Mouse (Mus musculus): Measurements from ENCODE around the gene Amz1. TPM values are rescaled to one million over a fixed set of nuclear protein-coding genes. Genes with fewer than 3 reads are reported as not detected.

The Amz1 gene
- polyA plus RNA-seq, 1 experiment: 17.0 TPM

GRCm38 (mm10) chr5:140764921-140765613, 41.1 kb downstream of the Amz1 start:
- no peak for DNase-seq (ENCODE audit: extremely low spot score in 1 of 2, low spot score in 1 of 2)

DNA sequence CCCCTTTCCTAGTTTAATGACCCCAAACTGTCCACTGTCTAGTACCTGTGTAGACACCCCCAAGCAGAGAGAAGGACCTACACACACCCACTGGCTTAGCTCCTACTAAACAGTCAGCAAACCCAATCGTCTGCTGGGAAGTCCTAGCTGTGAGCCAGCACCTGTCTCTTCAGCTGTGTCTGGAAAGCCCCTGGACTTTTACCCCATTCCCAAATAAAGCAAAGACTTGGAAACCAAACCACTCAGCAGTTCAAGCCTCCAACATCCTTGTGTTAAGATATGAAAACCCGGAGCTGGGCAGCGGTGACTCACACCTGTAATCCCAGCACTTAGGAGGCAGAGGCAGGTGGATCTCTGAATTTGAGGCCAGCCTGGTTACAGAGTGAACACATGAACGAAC, 42.6 kb downstream of the Amz1 start:
- DNase-seq (ENCODE audit: extremely low spot score in 1 of 2, low spot score in 1 of 2): no peak

- DNase-seq (ENCODE audit: extremely low spot score in 1 of 2, low spot score in 1 of 2): peak; percentile 62 to 71
These were observed 43.8 kb downstream of the Amz1 start for GRCm38 (mm10) chr5:140767704-140768141.

DNA sequence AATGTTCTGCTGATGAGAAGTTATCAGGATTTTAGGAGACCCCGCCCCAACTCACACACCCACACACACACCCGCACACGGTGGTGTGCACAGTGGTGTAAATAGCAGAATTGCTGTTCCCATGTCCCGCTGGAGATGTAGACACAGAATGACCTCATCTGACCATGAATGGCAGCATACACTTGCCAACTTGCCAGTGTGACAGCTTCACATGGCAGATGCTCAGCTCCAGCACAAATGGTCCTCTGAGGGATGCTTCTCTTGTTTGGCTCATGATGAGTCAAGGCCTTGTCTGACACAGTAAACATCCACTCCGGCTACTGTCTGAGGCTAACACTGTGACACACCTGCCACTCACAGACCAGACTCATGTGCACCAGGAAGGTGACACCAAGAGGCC, 44.4 kb downstream of the Amz1 start:
- peak; percentile 53 to 66 for DNase-seq (ENCODE audit: extremely low spot score in 1 of 2, low spot score in 1 of 2)

DNA sequence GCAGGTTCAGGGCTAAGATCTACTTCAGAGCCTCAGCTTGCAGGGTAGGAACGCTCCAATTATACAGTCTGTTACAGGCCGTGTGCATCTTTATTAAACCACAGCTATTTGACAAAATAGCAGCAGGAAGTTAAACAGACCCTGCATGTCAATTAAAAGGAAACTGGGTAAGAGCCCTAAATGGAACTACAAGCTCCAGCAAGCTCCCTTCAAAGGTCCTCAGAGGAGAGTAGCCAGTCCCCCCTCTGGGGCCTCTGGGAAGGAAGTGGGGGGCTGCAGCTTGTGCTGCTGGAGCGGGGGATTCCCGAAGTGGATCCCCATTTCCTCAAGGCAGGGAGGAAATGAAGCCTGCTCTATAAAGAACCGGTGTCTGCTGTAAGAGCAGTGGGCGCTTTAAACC, 47.7 kb downstream of the Amz1 start:
- no peak for DNase-seq (ENCODE audit: extremely low spot score in 1 of 2, low spot score in 1 of 2)

GRCm38 (mm10) chr5:140772158-140772557, 48.2 kb downstream of the Amz1 start:
- DNase-seq (ENCODE audit: extremely low spot score in 1 of 2, low spot score in 1 of 2): no peak

- no peak for DNase-seq (ENCODE audit: extremely low spot score in 1 of 2, low spot score in 1 of 2)
These were observed 51.2 kb downstream of the Amz1 start for GRCm38 (mm10) chr5:140775111-140775510.

DNA sequence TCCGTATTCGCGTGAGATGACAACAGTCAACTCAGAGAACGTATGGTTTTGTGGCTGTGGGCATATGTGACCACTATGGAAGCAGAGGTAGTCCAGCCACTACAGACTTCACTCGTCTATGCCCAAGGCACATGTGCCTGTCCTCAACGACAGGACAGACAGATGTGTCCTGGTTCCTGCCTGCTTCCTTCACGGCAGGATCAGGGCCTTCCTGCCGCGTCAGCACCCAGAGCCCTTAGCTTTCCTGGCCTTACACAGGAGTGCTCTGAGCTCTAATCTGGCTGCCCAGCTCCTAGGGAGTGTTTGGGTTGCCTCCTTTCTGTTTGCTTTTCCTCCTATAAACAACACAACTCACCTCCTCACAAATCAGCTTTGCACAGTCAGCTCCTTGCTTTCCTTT, 53.0 kb downstream of the Amz1 start:
- no peak for DNase-seq (ENCODE audit: extremely low spot score in 1 of 2, low spot score in 1 of 2)

GRCm38 (mm10) chr5:140781122-140781521, 57.2 kb downstream of the Amz1 start:
- DNase-seq (ENCODE audit: extremely low spot score in 1 of 2, low spot score in 1 of 2): no peak

- DNase-seq (ENCODE audit: extremely low spot score in 1 of 2, low spot score in 1 of 2): no peak
These were observed 58.1 kb downstream of the Amz1 start for GRCm38 (mm10) chr5:140781886-140782572.

GRCm38 (mm10) chr5:140783577-140783976, 59.6 kb downstream of the Amz1 start:
- DNase-seq (ENCODE audit: extremely low spot score in 1 of 2, low spot score in 1 of 2): no peak

- DNase-seq (ENCODE audit: extremely low spot score in 1 of 2, low spot score in 1 of 2): no peak
These were observed 60.4 kb downstream of the Amz1 start for GRCm38 (mm10) chr5:140784288-140784687.

- DNase-seq (ENCODE audit: extremely low spot score in 1 of 2, low spot score in 1 of 2): no peak
These were observed 61.4 kb downstream of the Amz1 start for GRCm38 (mm10) chr5:140785240-140785872.

GRCm38 (mm10) chr5:140789561-140789960, 65.6 kb downstream of the Amz1 start:
- DNase-seq (ENCODE audit: extremely low spot score in 1 of 2, low spot score in 1 of 2): no peak

GRCm38 (mm10) chr5:140790392-140790791, 66.5 kb downstream of the Amz1 start:
- DNase-seq (ENCODE audit: extremely low spot score in 1 of 2, low spot score in 1 of 2): no peak

DNA sequence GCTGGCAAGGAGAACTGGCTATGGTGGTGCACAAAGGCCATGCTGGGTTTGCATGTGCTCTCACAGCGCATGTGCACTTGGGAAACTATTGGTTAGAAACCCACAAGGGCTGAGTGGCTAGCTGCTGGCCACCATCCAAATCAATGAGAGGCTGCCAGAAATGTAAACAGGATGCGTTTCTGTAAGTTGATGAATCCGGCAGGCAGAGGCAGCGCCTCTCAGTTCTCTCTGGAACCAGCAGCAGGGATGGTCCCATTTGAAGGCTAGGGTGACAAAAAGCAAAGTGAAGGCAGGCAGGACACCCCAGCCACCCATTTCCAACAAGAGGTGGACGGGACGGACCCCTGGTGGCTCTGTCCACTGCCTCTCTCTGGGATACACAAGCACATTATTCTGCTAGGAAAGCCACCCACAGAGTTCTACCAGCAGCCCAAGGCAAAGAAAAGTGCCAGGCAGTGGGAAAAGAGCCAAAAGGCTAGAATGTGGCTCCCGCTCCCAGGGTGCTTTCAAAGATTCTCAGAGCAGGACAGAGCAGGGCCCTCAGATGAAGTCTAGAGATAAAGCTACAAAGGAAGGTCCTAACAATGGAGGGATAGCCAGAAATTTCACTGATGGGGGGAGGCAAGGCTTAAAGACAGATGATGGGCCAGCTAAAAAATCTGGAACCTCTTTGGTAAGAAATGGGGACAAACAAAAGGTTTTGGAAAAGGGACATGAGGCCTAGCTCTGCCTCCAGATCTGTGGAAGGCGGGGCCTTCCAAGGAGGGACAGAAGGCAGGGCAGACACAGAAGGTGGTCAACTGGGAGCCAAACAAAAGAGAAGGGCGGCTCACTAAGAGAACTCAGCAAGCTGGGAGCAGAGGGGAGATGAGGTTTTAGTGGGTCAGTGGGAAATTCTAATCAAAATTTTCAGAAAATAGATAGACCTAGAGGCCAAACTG, 67.3 kb downstream of the Amz1 start:
- peak in 1 of 2 experiments; percentile 72 for DNase-seq (ENCODE audit: extremely low spot score in 1 of 2, low spot score in 1 of 2)

- DNase-seq (ENCODE audit: extremely low spot score in 1 of 2, low spot score in 1 of 2): no peak
These were observed 68.3 kb downstream of the Amz1 start for GRCm38 (mm10) chr5:140792233-140792632.

GRCm38 (mm10) chr5:140794753-140795152, 70.8 kb downstream of the Amz1 start:
- no peak for DNase-seq (ENCODE audit: extremely low spot score in 1 of 2, low spot score in 1 of 2)

GRCm38 (mm10) chr5:140795176-140795575, 71.2 kb downstream of the Amz1 start:
- DNase-seq (ENCODE audit: extremely low spot score in 1 of 2, low spot score in 1 of 2): no peak

DNA sequence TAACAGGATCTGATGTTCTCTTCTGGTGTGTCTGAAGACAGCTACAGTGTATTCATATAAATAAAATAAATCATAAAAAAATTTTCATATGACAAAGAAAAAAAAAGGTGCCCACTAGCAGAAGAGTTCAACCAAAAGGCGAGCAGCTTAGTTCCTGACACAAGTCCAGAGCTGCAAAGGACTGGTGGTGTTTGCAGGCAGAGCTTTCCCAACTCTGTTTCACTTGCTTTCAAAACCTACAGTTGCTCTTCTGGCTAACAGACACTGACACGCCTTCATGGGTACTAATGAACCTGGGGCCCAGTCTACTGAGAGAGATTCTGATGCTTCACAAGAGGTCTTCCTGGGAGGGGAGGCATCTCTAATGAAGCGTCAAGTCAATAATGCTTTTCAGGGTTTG, 72.1 kb downstream of the Amz1 start:
- DNase-seq (ENCODE audit: extremely low spot score in 1 of 2, low spot score in 1 of 2): no peak

DNA sequence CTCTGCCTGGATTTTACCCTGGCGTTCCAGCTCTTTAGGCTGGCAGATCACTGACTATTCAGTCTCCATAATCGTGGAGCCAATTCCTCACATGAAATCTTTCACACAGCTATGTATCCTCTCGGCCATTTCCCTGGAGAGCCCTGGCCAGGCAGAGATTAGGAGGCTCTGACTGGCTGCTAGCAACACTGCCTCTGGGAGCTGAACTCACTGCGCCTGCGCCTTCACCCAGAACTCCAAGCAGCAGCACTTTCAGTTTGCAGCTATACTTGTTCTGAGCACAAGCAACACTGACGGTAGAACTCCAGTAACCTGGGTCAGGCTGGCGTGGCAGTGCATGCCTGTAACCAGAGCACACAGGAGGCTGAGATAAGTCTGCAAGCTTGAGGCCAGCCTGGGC, 74.2 kb downstream of the Amz1 start:
- DNase-seq (ENCODE audit: extremely low spot score in 1 of 2, low spot score in 1 of 2): no peak

Data from frontal cortex, adult 2 months (tissue).